Mouse (Mus musculus): ENCODE results near the gene Dtx4.

DNA sequence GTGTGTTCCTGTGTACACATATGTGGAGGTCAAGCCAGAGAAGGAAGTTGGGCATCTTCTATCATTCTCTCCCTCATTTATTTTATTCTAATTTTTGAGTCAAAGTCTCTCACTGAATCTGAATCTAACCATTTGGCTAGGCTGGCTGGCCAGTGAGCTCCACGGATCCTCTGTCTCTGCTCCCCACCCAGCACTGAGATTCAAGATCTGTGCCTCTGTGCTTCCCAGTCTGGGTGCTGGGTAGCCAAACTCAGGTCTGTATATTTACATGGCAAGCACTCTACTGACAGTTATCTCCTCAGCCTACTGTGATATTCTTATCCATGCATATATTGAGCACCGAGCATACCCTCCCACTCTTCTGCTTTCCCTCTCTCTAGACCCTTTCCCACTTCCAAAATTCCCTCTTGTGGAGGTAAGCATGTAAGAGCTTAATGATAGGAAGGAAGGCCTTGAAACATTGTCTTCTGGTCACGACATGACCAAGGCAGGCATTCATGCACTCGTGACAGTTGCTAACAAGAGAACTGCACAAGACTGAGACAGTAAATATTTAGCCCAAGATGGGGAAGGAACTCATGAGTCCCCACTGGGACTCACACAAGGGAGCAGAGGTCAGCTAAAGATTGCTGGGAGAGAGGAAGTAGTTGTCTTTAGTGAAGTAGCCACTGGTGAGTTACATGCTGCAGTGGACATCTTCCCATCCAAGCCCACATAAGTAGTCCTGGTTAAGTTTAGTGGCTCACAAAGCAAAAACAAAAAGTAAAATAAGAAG is 65.3 kb downstream of the Dtx4 start:
- TF ChIP-seq CTCF (IDR thresholded peaks at IDR 0.05; ENCODE audit: low read depth, low read length) (no peak), POLR2A (IDR thresholded peaks at IDR 0.05; ENCODE audit: insufficient read depth, low read length) (no peak), EP300 (IDR thresholded peaks at IDR 0.05; ENCODE audit: insufficient read depth, low read depth, low read length) (no peak)
